Mouse (Mus musculus) MEL (cell line): Measurements from ENCODE around the gene Ms4a3. TPM values are rescaled to one million over a fixed set of nuclear protein-coding genes. Genes with fewer than 3 reads are reported as not detected.

Source experiments
- DNase-seq: peaks from one replicate; pipeline ENCODE4 v3.0.0; 2011; ENCODE audit warnings: low read depth, low spot score
- H3K27ac ChIP-seq: 2 replicates; pipeline ENCODE4 v1.5.1; 2012; ENCODE audit warnings: low read depth, mild to moderate bottlenecking, control low read depth, low read length, moderate library complexity; ENCODE audit not compliant: control insufficient read depth
- H3K27me3 ChIP-seq, 2 experiments: fragments of 150-350 bp in 1 of 2; sonication (generic) in 1 of 2; 2 replicates each; pipeline ENCODE4 v1.6.1; 2012; ENCODE audit warnings: low read length in 2 of 2, mild to moderate bottlenecking in 2 of 2, improper control_type of control experiment in 1 of 2, moderate library complexity in 1 of 2; ENCODE audit not compliant: insufficient read depth in 2 of 2, control insufficient read depth in 1 of 2
- H3K36me3 ChIP-seq, 2 experiments: 2 replicates each; pipeline ENCODE4 v1.6.1; 2012 to 2014; ENCODE audit warnings: low read length in 2 of 2, improper control_type of control experiment in 1 of 2, inconsistent platforms in 1 of 2, mild to moderate bottlenecking in 1 of 2; ENCODE audit not compliant: insufficient read depth in 2 of 2, control insufficient read depth in 1 of 2
- H3K4me1 ChIP-seq, 2 experiments: fragments of 150-350 bp in 1 of 2; sonication (generic) in 1 of 2; 2 replicates each; pipeline ENCODE4 v1.6.1; 2012; ENCODE audit warnings: low read length in 2 of 2, improper control_type of control experiment in 1 of 2, mild to moderate bottlenecking in 1 of 2; ENCODE audit not compliant: insufficient read depth in 2 of 2, control insufficient read depth in 1 of 2
- H3K4me3 ChIP-seq, 2 experiments: fragments of 150-350 bp in 1 of 2; sonication (generic) in 1 of 2; 2 replicates each; pipeline ENCODE4 v1.5.1; 2012; ENCODE audit warnings: low read depth in 2 of 2, low read length in 2 of 2, mild to moderate bottlenecking in 2 of 2, moderate library complexity in 2 of 2, control low read depth in 1 of 2, improper control_type of control experiment in 1 of 2; ENCODE audit not compliant: control insufficient read depth in 1 of 2, insufficient read depth in 1 of 2
- H3K79me2 ChIP-seq: 2 replicates; pipeline ENCODE4 v1.6.1; 2012; ENCODE audit warnings: mild to moderate bottlenecking, low read length, moderate library complexity; ENCODE audit not compliant: control insufficient read depth, poor library complexity, insufficient read depth
- H3K9ac ChIP-seq: 2 replicates; pipeline ENCODE4 v1.6.1; 2012; ENCODE audit warnings: low read depth, mild to moderate bottlenecking, control low read depth, low read length, moderate library complexity; ENCODE audit not compliant: control insufficient read depth, poor library complexity, severe bottlenecking
- H3K9me3 ChIP-seq: fragments of 150-350 bp; sonication (generic); replicated peaks from 2 replicates; pipeline ENCODE4 v1.6.1; 2012; ENCODE audit warnings: mild to moderate bottlenecking, low read length, improper control_type of control experiment, moderate library complexity; ENCODE audit not compliant: insufficient read depth
- E2F4 ChIP-seq: IDR thresholded peaks from 2 replicates; pipeline ENCODE4 v1.6.1; 2011; ENCODE audit warnings: low read depth, low read length, improper control_type of control experiment, borderline replicate concordance
- EP300 ChIP-seq, 2 experiments: IDR thresholded peaks; 2 replicates each; pipeline ENCODE4 v1.6.1; 2011; ENCODE audit warnings: improper control_type of control experiment in 2 of 2, low read length in 2 of 2, low read depth in 1 of 2, mild to moderate bottlenecking in 1 of 2
- GABPA ChIP-seq: IDR thresholded peaks from 2 replicates; pipeline ENCODE4 v1.6.1; 2012; ENCODE audit warnings: low read depth, mild to moderate bottlenecking, inconsistent platforms, low read length, improper control_type of control experiment, moderate library complexity
- GATA1 ChIP-seq: IDR thresholded peaks from 2 replicates; pipeline ENCODE4 v1.6.1; 2011; ENCODE audit warnings: low read depth, low read length, improper control_type of control experiment
- HCFC1 ChIP-seq: IDR thresholded peaks from 2 replicates; pipeline ENCODE4 v1.6.1; 2012; ENCODE audit warnings: low read depth, mild to moderate bottlenecking, inconsistent platforms, low read length, improper control_type of control experiment, moderate library complexity
- JUND ChIP-seq: IDR thresholded peaks from 2 replicates; pipeline ENCODE4 v1.6.1; 2011; ENCODE audit warnings: low read depth, mild to moderate bottlenecking, improper control_type of control experiment, low read length
- MAFK ChIP-seq: IDR thresholded peaks from 2 replicates; pipeline ENCODE4 v1.6.1; 2011; ENCODE audit warnings: low read depth, mild to moderate bottlenecking, low read length, improper control_type of control experiment, borderline replicate concordance
- MAX ChIP-seq: IDR thresholded peaks from 2 replicates; pipeline ENCODE4 v1.6.1; 2011; ENCODE audit warnings: low read length, improper control_type of control experiment
- MXI1 ChIP-seq: IDR thresholded peaks from 2 replicates; pipeline ENCODE4 v1.6.1; 2011; ENCODE audit warnings: mild to moderate bottlenecking, low read depth, low read length, improper control_type of control experiment
- MYC ChIP-seq: IDR thresholded peaks from 2 replicates; pipeline ENCODE4 v1.6.1; 2011; ENCODE audit warnings: low read depth, mild to moderate bottlenecking, low read length, improper control_type of control experiment, moderate library complexity
- NRF1 ChIP-seq: IDR thresholded peaks from 2 replicates; pipeline ENCODE4 v1.6.1; 2014; ENCODE audit warnings: low read depth, mild to moderate bottlenecking, inconsistent platforms, low read length, improper control_type of control experiment, moderate library complexity; ENCODE audit not compliant: poor library complexity, insufficient read depth, severe bottlenecking
- POLR2AphosphoS5 ChIP-seq: IDR thresholded peaks from 2 replicates; pipeline ENCODE4 v1.6.1; 2012; ENCODE audit warnings: low read depth, borderline replicate concordance, mild to moderate bottlenecking, inconsistent platforms, low read length, moderate library complexity, mixed read lengths
- SIN3A ChIP-seq: IDR thresholded peaks from 2 replicates; pipeline ENCODE4 v1.6.1; 2012; ENCODE audit warnings: low read length, improper control_type of control experiment, inconsistent platforms
- TCF12 ChIP-seq: IDR thresholded peaks from 2 replicates; pipeline ENCODE4 v1.6.1; 2014; ENCODE audit warnings: low read depth, mild to moderate bottlenecking, inconsistent platforms, low read length, improper control_type of control experiment, moderate library complexity
- USF1 ChIP-seq: IDR thresholded peaks from 2 replicates; pipeline ENCODE4 v1.6.1; 2014; ENCODE audit warnings: low read depth, mild to moderate bottlenecking, inconsistent platforms, low read length, improper control_type of control experiment, moderate library complexity
- USF2 ChIP-seq, 2 experiments: IDR thresholded peaks; 2 replicates each; pipeline ENCODE4 v1.6.1; 2011 to 2012; ENCODE audit warnings: improper control_type of control experiment in 2 of 2, low read length in 2 of 2, borderline replicate concordance in 1 of 2, inconsistent platforms in 1 of 2, low read depth in 1 of 2, mild to moderate bottlenecking in 1 of 2; ENCODE audit not compliant: insufficient read depth in 1 of 2
- ZC3H11A ChIP-seq: IDR thresholded peaks from 2 replicates; pipeline ENCODE4 v1.6.1; 2012; ENCODE audit warnings: low read depth, mild to moderate bottlenecking, inconsistent platforms, low read length, improper control_type of control experiment
- ZMIZ1 ChIP-seq: IDR thresholded peaks from 2 replicates; pipeline ENCODE4 v1.6.1; 2012; ENCODE audit warnings: low read depth, mild to moderate bottlenecking, inconsistent platforms, low read length, improper control_type of control experiment, moderate library complexity
- ZNF384 ChIP-seq: IDR thresholded peaks from 2 replicates; pipeline ENCODE4 v1.6.1; 2012; ENCODE audit warnings: low read depth, mild to moderate bottlenecking, inconsistent platforms, low read length, improper control_type of control experiment
- polyA plus RNA-seq, 2 experiments: library from polyadenylated mRNA; stranded (reverse) in 1 of 2; unstranded in 1 of 2; fragments of >175 nt in 1 of 2; fragments of >200 nt in 1 of 2; gene quantifications; 2 replicates each; pipeline versions ENCODE4 v1.2.1 to v1.2.4; 2012; ENCODE audit warnings: low replicate concordance in 2 of 2, low read depth in 1 of 2; ENCODE audit not compliant: insufficient read length in 2 of 2, insufficient read depth in 1 of 2, missing spikeins in 1 of 2
- total RNA-seq: library from RNA; depleted of rRNA; stranded (reverse); fragments of 300-350 nt; gene quantifications from 2 replicates; pipeline ENCODE4 v1.2.3, GENCODE M21; 2012

Gene Ms4a3
- total and polyA plus RNA-seq, 3 experiments, result 1.0 TPM; not detected in 1

- TF ChIP-seq HCFC1, result no peak
- TF ChIP-seq E2F4, result no peak
- TF ChIP-seq MXI1, result no peak
- TF ChIP-seq ZC3H11A, result no peak
- no peak for TF ChIP-seq NRF1
- no peak for TF ChIP-seq POLR2AphosphoS5
- peak; percentile 86 for TF ChIP-seq ZNF384
- TF ChIP-seq MYC, result no peak
- no peak for TF ChIP-seq JUND
Measured at GRCm38 (mm10) chr19:11625231-11625630, 15.4 kb downstream of the Ms4a3 start (continued).

- Histone ChIP-seq H3K9me3 (no peaks in the 10 kb centered on the region), H3K79me2 (no peaks in the 10 kb centered on the region), H3K27me3 (no peaks in the 10 kb centered on the region), H3K27ac (peak overlapping the region; percentile 18), H3K4me1 (peaks cover 10 to 21% of the 10 kb centered on the region in 2 experiments), H3K9ac (no peak overlapping the region), H3K4me3 (no peak overlapping the region), H3K36me3 (peaks cover 0 to 38% of the 10 kb centered on the region in 2 experiments; a peak in 2 of 4 replicates)
- TF ChIP-seq ZMIZ1, result no peak
- no peak for TF ChIP-seq USF2 (IDR thresholded peaks at IDR 0.05; ENCODE audit: borderline replicate concordance in 1 of 2, insufficient read depth in 1 of 2, low read depth in 1 of 2, low read length in 2 of 2)
- no peak for TF ChIP-seq MAX
- TF ChIP-seq MAFK, result no peak
- TF ChIP-seq GABPA, result no peak
- no peak for TF ChIP-seq JUND
- no peak for TF ChIP-seq USF1
- no peak for TF ChIP-seq TCF12
- no peak for TF ChIP-seq SIN3A
- DNase-seq, result no peak
Measured at GRCm38 (mm10) chr19:11624800-11625199, 15.9 kb downstream of the Ms4a3 start.

- Histone ChIP-seq H3K27ac (no peak within 1 kb of the TSS), H3K27me3 (no peaks in the 10 kb centered on the region), H3K9me3 (no peaks in the 10 kb centered on the region), H3K36me3 (peaks cover 0 to 34% of the 10 kb centered on the region in 2 experiments; a peak in 2 of 4 replicates), H3K4me3 (no peak within 1 kb of the TSS), H3K9ac (no peak within 1 kb of the TSS)
- TF ChIP-seq GATA1 (peak; percentile 65), E2F4 (no peak), EP300 (IDR thresholded peaks at IDR 0.05; ENCODE audit: low read depth in 1 of 2, low read length in 2 of 2) (peak in 1 of 2 experiments; percentile 18; a peak in 1 of 4 replicates)
- TF ChIP-seq, all 39 proteins: peak for 2
- Histone ChIP-seq H3K4me1 (peaks cover 14 to 21% of the 10 kb centered on the region in 2 experiments), H3K79me2 (no peaks in the 10 kb centered on the region)
- DNase-seq, result no peak
Measured at GRCm38 (mm10) chr19:11623551-11623950, 17.1 kb downstream of the Ms4a3 start, which contains the start of gene Ms4a2. TSS of gene Ms4a2 (minus strand) at chr19:11623719.
